Mouse (Mus musculus) C2C12 (cell line): ENCODE data around the gene Gtpbp1. TPM values are rescaled to one million over a fixed set of nuclear protein-coding genes. Genes with fewer than 3 reads are reported as not detected.
A peak's percentile ranks its signal among the peaks of the same experiment; 100 is the strongest.

Source experiments
- H3K27me3 ChIP-seq: one replicate; pipeline ENCODE4 v1.6.1; 2011; ENCODE audit not compliant: control insufficient read depth, insufficient read depth, insufficient read length
- H3K36me3 ChIP-seq: one replicate; pipeline ENCODE4 v1.6.1; 2011; ENCODE audit not compliant: control insufficient read depth, insufficient read depth
- H3K4me3 ChIP-seq: one replicate; pipeline ENCODE4 v1.5.1; 2011; ENCODE audit warnings: mild to moderate bottlenecking, control low read depth; ENCODE audit not compliant: poor library complexity, insufficient read depth, severe bottlenecking
- H3K79me2 ChIP-seq: one replicate; pipeline ENCODE4 v1.6.1; 2011; ENCODE audit not compliant: control insufficient read depth, insufficient read depth
- H3K79me3 ChIP-seq: one replicate; pipeline ENCODE4 v1.6.1; 2011; ENCODE audit warnings: low read depth, control low read depth
- H3ac ChIP-seq: one replicate; pipeline ENCODE3; 2011; ENCODE audit warnings: low read depth; ENCODE audit not compliant: control insufficient read depth, insufficient read length
- CEBPB ChIP-seq: IDR thresholded peaks from one replicate; pipeline ENCODE4 v1.6.1; 2011; ENCODE audit warnings: low read depth, mild to moderate bottlenecking, control low read depth, moderate library complexity
- CTCF ChIP-seq: IDR thresholded peaks from one replicate; pipeline ENCODE4 v1.5.1; 2011; ENCODE audit not compliant: control insufficient read depth, insufficient read depth, insufficient read length
- FOSL1 ChIP-seq: IDR thresholded peaks from one replicate; pipeline ENCODE4 v1.8.0; 2011; ENCODE audit warnings: mild to moderate bottlenecking, low read length; ENCODE audit not compliant: poor library complexity, insufficient read depth, severe bottlenecking
- MAX ChIP-seq: IDR thresholded peaks from one replicate; pipeline ENCODE4 v1.6.1; 2011; ENCODE audit warnings: mild to moderate bottlenecking, control low read depth
- MYOD1 ChIP-seq: IDR thresholded peaks from one replicate; pipeline ENCODE4 v1.6.1; 2011; ENCODE audit warnings: low read depth; ENCODE audit not compliant: control insufficient read depth, insufficient read length
- MYOG ChIP-seq: IDR thresholded peaks from one replicate; pipeline ENCODE4 v1.6.1; 2011; ENCODE audit not compliant: control insufficient read depth, insufficient read length; ENCODE audit errors: extremely low read depth
- USF1 ChIP-seq: IDR thresholded peaks from one replicate; pipeline ENCODE4 v1.6.1; 2011; ENCODE audit warnings: low read depth, mild to moderate bottlenecking, control low read depth, moderate library complexity
- polyA plus RNA-seq: library from polyadenylated mRNA; unstranded; fragments of >200 nt; fragmentation: generic; extraction: Trizol; gene quantifications from one replicate; pipeline ENCODE4 v1.2.1, GENCODE M21; 2012; ENCODE audit warnings: missing spikeins

The Gtpbp1 gene
- polyA plus RNA-seq, 1 experiment: 62.5 TPM

DNA sequence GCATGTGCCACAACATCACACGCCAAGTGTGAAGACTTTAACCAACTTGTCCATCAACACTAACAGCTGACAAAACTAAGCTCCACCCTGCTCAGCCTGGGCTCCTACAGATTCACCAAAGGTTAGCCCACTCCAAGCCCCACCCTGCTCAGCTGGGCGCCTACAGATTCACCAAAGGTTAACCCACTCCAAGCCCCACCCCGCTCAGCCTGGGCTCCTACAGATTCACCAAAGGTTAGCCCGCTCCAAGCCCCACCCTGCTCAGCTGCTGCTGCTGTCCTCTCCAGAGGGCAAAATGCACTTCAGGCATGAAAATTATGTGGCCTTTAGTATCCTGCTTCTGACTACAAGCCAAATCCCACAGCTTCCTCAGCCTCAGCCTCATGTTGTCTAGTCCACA lies 8.7 kb upstream of the Gtpbp1 start:
- H3ac ChIP-seq: no peak overlapping the region
- no peaks in the 10 kb centered on the region for H3K27me3 ChIP-seq
- H3K79me3 ChIP-seq: peaks cover 91% of the 10 kb centered on the region
- no peak overlapping the region for H3K4me3 ChIP-seq
- TF ChIP-seq MYOG: no peak
- no peak for TF ChIP-seq FOSL1
- TF ChIP-seq MAX: no peak
- no peak for TF ChIP-seq CTCF
- TF ChIP-seq MYOD1: no peak
- TF ChIP-seq USF1: no peak
- no peak for TF ChIP-seq CEBPB
- peaks cover 100% of the 10 kb centered on the region for H3K79me2 ChIP-seq
- H3K36me3 ChIP-seq: peaks cover 21% of the 10 kb centered on the region

- H3K36me3 ChIP-seq: peaks cover 11% of the 10 kb centered on the region
- H3K27me3 ChIP-seq: no peaks in the 10 kb centered on the region
- peaks cover 83% of the 10 kb centered on the region for H3K79me3 ChIP-seq
- H3K4me3 ChIP-seq: no peak overlapping the region
- H3ac ChIP-seq: peak overlapping the region; percentile 26
- H3K79me2 ChIP-seq: peaks cover 95% of the 10 kb centered on the region
- TF ChIP-seq USF1 (no peak), CEBPB (no peak), MAX (no peak), CTCF (no peak), MYOG (no peak), FOSL1 (no peak), MYOD1 (no peak)
These were observed 7.5 kb upstream of the Gtpbp1 start for GRCm38 (mm10) chr15:79683146-79683545.

DNA sequence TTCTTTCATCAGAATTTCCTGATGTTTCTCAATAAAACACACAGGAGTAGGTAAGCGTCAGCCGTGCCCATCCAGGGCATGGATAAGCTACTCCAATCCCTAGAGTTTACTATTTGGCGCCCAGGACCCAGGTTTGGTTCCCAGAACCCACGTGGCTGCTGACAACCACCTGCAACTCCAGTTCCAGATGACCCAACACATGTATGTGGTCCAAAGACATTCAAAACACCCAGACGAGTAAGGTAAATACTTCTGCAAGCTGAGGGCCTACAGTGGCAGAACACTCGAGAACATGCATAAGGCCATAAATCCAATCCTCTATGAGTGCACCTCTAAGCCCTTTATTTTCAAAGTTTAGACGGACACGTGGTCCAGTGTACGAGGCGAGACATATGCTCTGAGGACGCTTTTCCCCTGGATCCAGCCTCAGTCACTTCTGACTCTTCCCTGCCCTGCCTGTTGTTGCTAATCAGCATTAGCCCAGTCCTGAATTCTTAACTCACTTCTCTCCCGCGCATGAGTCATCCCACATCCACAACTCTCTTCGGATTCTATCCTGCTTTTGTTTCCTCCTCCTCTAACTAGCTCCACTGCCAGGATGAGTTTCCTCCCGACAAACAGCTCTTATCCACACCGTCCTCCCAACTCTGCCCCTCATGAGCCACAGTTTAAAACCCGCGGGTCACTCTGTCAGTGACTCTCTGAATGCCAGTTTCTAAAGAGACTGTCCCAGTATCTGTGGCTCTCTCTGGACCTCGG lies 6.8 kb upstream of the Gtpbp1 start:
- peaks cover 87% of the 10 kb centered on the region for H3K79me2 ChIP-seq
- H3ac ChIP-seq: peak overlapping the region; percentile 67
- H3K79me3 ChIP-seq: peaks cover 78% of the 10 kb centered on the region
- peak overlapping the region; percentile 8 for H3K4me3 ChIP-seq
- H3K36me3 ChIP-seq: peaks cover 11% of the 10 kb centered on the region
- TF ChIP-seq CTCF (no peak), FOSL1 (peak; percentile 46), CEBPB (no peak), MAX (peak; percentile 43), USF1 (peak; percentile 67)
- H3K27me3 ChIP-seq: no peaks in the 10 kb centered on the region

- H3K36me3 ChIP-seq: peaks cover 11% of the 10 kb centered on the region
- no peak for TF ChIP-seq USF1
- TF ChIP-seq MYOD1: no peak
- TF ChIP-seq CEBPB: no peak
- TF ChIP-seq CTCF: no peak
- TF ChIP-seq FOSL1: no peak
- no peak for TF ChIP-seq MAX
- no peak for TF ChIP-seq MYOG
- H3K79me2 ChIP-seq: peaks cover 80% of the 10 kb centered on the region
- H3ac ChIP-seq: peak overlapping the region; percentile 67
- no peaks in the 10 kb centered on the region for H3K27me3 ChIP-seq
- H3K4me3 ChIP-seq: peak overlapping the region; percentile 82
- H3K79me3 ChIP-seq: peaks cover 72% of the 10 kb centered on the region
These were observed 6.0 kb upstream of the Gtpbp1 start for GRCm38 (mm10) chr15:79684616-79685015.

GRCm38 (mm10) chr15:79685141-79685641 lies 5.5 kb upstream of the Gtpbp1 start:
- Histone ChIP-seq H3K27me3 (no peaks in the 10 kb centered on the region), H3K4me3 (peak overlapping the region; percentile 82), H3K79me3 (peaks cover 68% of the 10 kb centered on the region), H3ac (peak overlapping the region; percentile 73), H3K79me2 (peaks cover 74% of the 10 kb centered on the region), H3K36me3 (peaks cover 10% of the 10 kb centered on the region)
- TF ChIP-seq USF1 (peak; percentile 73), MYOG (no peak)
